Mouse (Mus musculus) embryo, embryonic 10 days (tissue): Measurements from ENCODE around the gene Wfdc16.
"Not testable (repeated sequence)": the region's sequence is repeated elsewhere in the genome, so short reads cannot be mapped to it uniquely, and the experiment has no call there.

Experiments
- DNase-seq: peaks from one replicate; pipeline ENCODE4 v3.0.0-alpha.2; 2015; ENCODE audit warnings: low spot score

Wfdc16 gene

GRCm38 (mm10) chr2:164638696-164639095 is at the start of gene Wfdc16:
Wfdc16 (minus strand) TSS chr2:164638796.
- DNase-seq = no peak

DNA sequence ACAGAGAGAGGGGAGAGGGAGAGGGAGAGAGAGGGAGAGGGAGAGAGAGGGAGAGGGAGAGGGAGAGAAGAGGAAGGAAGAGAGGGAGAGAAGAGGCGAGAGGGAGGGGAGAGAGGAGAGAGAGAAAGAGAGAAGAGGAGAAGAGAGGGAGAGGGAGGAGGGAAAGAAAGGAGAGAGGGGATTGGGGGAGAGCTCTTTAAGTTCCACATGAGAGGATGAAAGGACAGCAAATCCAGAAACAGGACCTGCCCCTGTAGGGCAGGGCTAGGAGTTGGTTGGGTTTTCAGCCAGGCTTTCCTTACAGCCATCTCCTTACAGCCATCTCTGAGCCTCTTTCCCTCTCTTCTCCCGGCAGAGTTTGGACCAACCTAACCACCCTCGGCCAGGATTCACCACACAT is 46.2 kb upstream of the Wfdc16 start, which contains the start of gene Wfdc13:
Gene Wfdc13, plus strand, starts transcription at position 301 of the 400 bp plus-strand sequence.
- DNase-seq = no peak

- DNase-seq = peak; percentile 64
Observed at GRCm38 (mm10) chr2:164679906-164680305, 41.3 kb upstream of the Wfdc16 start.

DNA sequence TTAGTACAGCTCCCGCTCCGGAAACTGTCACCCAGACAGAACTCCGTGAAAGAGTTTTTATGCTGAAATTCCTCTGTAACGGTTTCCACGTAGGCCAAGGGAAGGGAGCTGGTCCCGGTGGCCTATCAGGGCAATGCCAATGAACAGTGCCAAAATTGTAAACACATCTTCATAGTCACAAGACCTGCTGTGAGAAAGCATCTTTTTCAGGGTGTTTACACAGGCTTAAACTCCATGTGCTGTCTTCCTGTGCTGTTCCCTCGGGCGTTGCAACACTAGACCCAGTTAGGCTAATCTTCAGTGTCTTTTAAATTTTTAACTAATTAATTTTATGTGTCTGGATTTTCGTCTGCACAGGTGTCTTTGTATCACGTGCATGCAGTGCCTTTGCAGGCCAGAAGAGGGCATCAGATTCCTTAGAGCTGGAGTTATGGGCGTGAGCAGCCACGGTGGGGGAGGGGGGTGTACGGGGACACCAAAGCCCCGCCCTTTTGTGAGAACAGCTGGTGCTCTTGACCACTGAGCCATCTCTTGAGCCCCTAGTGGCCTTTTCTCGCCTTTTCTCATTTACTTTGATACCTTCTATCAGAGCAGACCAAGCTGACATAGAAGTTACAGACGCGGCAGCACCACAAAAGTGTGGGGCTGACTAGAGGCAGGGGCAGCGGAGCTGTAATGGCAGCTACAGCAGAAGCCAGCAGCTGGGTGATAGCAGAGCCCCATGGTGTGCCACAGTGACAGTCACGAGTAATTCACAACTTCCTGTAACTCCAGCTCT is 40.4 kb upstream of the Wfdc16 start:
- DNase-seq = peak; percentile 84

DNA sequence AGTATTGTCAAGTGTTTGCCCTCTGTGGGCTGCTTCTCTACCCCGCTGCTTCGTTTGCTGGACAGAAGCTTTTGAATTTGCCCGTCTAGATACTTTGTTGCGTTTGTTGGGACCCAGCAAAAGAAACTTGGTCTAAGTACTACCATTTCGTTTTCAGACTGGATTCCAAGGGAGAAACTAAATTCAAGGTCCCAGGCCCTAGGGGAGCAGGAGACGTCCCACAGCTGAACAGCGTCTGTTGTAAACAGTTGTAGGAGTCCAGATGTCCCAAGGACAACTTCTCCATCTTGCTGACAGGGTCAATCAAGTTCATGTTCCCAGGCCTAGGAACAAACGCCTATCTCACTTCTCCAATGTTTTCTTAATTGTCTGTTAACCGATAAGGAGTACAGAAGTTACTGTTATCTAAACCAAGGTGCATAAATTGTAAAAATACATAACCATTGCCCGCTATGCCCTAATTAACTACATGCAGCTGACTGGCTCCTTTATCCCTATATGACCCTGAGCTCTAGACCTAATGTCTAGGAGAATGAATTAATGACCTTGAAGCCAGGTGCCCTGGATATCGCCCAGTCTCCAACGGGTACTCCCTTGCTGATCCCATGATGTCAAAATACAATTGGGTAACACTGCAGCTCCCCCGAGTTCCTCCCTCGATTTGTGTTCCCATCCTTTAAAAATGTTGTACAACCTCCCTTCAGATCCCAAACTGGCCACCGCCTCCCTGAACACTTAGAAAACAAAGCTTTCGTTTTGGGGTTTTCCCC is 38.5 kb upstream of the Wfdc16 start:
- DNase-seq = no peak

DNA sequence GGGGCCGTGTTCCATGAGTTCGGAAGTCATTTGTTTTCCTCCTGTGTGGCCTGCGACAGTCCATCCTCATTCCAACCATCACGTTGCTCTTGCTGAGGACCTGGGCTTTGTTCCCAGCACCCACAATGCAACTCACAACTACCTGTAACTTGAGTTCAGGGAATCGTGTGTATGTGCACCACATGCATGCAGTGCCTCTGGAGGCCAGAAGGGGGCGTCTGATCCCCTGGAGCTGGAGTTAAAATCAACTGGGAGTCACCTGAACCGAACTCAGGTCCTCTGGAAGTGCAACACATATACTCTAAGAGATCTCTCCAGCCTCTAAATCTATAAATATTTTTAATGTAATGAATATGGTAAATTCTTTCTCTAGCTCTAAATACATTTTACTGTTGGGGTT is 37.5 kb upstream of the Wfdc16 start:
- DNase-seq = no peak

- no peak for DNase-seq
Observed at GRCm38 (mm10) chr2:164673987-164674386, 35.4 kb upstream of the Wfdc16 start, which contains the start of gene Wfdc11. Wfdc11 (minus strand) TSS chr2:164674087.

- no peak for DNase-seq
Observed at GRCm38 (mm10) chr2:164670938-164671337, 32.3 kb upstream of the Wfdc16 start.

DNA sequence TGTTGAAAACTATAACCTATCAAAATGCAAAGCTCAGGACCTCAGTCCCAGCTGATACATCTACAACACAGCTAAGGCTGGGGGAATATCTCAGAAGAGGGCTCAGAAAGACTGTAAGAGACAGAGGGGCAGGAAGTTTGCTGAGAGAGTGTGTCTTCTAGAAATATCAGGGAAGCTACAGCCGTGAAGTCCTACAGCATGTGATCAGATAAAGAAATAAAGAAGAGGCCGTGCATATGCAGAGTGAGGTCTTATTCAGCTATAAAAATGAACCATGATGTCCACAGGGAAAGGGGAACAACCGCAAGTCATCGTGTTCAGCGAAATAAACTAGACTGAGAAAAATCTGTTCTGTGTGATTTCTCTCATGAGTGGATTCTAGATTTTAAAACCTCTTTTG is 31.7 kb upstream of the Wfdc16 start:
- no peak for DNase-seq

DNA sequence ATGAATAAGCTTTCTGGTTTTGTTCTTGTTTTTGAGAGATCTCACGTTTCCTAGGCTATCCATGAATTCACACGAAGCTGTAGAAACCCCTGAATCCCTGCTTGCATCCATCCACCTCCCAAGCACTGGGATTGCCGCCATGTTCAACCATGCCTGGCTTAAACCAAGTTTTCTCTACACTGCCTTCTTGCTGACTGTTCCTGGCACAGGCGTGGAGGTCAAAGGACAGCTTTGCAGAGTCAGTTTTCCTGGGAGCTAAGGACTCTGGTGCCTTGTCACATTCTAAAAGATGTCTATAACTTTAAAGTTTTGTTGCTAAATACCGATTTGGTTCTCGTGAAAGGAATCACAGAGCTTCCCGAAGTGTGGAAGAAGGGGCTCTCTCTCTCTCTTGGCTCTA is 26.3 kb upstream of the Wfdc16 start:
- no peak for DNase-seq

DNA sequence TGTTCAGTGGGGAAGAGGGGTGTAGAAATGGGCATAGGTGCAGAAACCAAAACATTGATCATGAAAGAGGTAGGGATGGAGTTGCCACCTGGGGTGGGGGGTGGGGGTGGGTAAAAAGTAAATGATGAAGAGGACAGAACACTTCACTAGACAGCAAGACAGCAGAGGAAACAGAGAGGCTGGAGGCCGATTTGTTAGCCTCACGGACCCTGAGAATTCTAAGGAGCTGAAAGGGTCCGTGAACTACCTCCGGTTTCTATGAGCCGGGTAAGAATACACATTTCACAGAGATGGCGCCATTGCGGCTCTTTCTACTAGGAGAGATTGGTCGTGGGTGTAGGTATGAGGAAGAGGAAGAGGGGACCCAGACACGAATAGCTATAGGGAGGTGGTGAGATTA is 17.9 kb upstream of the Wfdc16 start, which contains the start of gene Wfdc9:
Gene Wfdc9, minus strand, starts transcription at position 101 of the 400 bp plus-strand sequence.
- no peak for DNase-seq

- peak; percentile 70 for DNase-seq
Observed at GRCm38 (mm10) chr2:164655858-164656257, 17.3 kb upstream of the Wfdc16 start, which contains the start of gene Wfdc10. Wfdc10 (plus strand) TSS chr2:164656046.

GRCm38 (mm10) chr2:164641881-164642673 is 3.5 kb upstream of the Wfdc16 start:
- DNase-seq = no peak

- DNase-seq = no peak
Observed at GRCm38 (mm10) chr2:164641129-164641528, 2.5 kb upstream of the Wfdc16 start.

GRCm38 (mm10) chr2:164635266-164635665 is 3.3 kb downstream of the Wfdc16 start:
- DNase-seq = peak; percentile 25

GRCm38 (mm10) chr2:164621775-164622174 is 16.8 kb downstream of the Wfdc16 start:
- DNase-seq = no peak

- no peak for DNase-seq
Observed at GRCm38 (mm10) chr2:164619050-164619449, 19.5 kb downstream of the Wfdc16 start.

- no peak for DNase-seq
Observed at GRCm38 (mm10) chr2:164615386-164615785, 23.2 kb downstream of the Wfdc16 start.

DNA sequence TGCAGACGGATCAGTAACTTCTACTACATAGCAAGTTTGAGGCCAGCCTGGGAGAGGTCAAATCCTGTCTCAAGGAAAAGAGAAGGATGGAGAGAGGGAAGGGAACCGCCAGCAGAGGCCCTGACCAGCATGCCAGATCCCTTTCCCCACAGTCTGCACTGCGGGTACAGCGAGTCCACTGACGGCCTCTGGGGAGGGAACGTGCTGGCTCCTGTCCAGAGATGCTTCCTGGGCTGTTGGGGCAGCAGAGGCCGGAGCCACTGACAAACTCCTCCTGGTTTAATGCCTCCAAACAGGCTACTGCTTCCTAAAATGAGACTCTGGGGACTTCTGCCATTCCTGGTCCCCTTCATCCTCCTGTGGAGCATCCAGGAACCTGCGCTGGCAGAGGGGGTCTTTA is 25.1 kb downstream of the Wfdc16 start, which contains the start of the genes Wfdc6b and Wfdc8:
Gene Wfdc6b, plus strand, starts transcription at position 52 of the 400 bp plus-strand sequence.
Gene Wfdc8, minus strand, starts transcription at position 156 of the 400 bp plus-strand sequence.
- not testable (repeated sequence) for DNase-seq

GRCm38 (mm10) chr2:164608781-164609180 is 29.8 kb downstream of the Wfdc16 start:
- DNase-seq = no peak

DNA sequence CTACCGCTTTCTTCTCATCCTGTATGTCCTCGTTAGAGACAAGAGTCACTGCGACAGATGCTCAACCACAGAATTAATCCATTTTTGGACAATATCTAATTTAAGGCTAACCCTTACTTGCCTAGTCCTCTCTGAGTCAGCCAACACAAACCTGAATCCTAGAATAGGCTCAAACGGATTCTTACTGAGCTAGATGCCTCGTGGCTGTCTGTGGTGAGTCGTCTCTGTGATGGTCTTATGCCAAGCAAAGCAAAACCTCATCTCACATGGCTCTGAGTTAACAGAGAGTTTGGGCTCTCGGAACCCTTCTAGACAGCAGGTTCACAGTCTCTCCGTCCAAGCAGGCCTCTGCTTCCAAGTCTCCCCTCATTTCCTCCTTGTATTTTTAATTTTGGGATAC is 34.2 kb downstream of the Wfdc16 start:
- DNase-seq = no peak

DNA sequence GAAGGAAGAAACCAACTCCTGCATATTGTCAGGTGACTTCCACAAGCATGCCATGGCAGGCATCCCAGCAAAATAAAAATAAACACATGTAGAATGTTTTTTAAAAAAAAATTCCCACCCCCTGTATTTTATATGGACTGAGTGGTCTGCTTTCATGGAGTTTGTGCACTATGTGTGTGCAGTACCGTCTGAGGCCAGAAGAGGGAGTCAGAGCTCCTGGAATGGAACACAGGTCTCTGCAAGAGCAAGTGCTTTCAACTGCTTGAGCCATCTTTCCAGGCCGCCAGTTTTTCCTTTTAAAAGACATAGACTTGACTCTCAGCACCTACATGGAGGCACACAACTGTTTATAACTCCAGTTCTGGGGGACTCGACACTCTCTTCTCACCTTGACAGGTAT is 35.1 kb downstream of the Wfdc16 start:
- no peak for DNase-seq
